Mouse (Mus musculus) adipose tissue, adult 10 weeks (tissue): ENCODE data around the gene Pdpk1. TPM values are rescaled to one million over a fixed set of nuclear protein-coding genes. Genes with fewer than 3 reads are reported as not detected.

Experiments used
- polyA plus RNA-seq: library from polyadenylated mRNA; stranded (reverse); fragments of 350-450 nt; fragmentation: Illumina TruSeq; extraction: RNeasy Lipid Tissue Mini Kit (QIAGEN cat#74804); gene quantifications from one replicate; pipeline ENCODE4 v1.2.3, GENCODE M21; 2014; ENCODE audit warnings: low read depth, low replicate concordance

Gene Pdpk1
- polyA plus RNA-seq, result 21.6 TPM

GRCm38 (mm10) chr17:24150824-24151223, at the start of gene Pdpk1:
Pdpk1 (minus strand) TSS chr17:24150924.

GRCm38 (mm10) chr17:24169317-24170065, 18.8 kb upstream of the Pdpk1 start, which contains the start of gene Atp6v0c:
Atp6v0c (minus strand) TSS chr17:24169702.

GRCm38 (mm10) chr17:24163176-24163962, 12.6 kb upstream of the Pdpk1 start, which contains the start of gene Amdhd2:
Amdhd2 (minus strand) TSS chr17:24163766.

GRCm38 (mm10) chr17:24072919-24073696, 77.6 kb downstream of the Pdpk1 start, which contains the start of gene Kctd5:
Kctd5 (minus strand) TSS chr17:24073485.

DNA sequence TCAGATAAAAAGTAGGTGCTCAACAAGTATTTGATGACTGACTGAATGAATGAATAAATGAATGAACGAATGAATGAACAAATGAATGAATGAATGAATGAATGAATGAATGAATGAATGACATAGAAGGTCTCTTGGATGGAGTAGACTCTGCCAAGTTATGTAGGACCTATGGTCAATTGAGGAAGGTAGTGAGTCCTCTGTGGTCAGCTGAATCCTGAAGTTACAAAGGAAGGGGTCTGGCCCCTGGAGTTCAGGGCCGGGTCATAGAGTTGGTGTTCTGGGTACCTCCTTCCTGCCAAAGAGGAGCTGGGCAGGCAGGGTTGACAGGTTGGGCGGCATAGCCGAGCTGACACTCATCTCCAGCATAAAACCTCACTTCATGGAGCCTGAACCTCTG, 112.9 kb downstream of the Pdpk1 start, which contains the start of gene Prss27:
TSS of gene Prss27 (plus strand) at position 301 of the 400 bp plus-strand sequence.

Other genes starting within 250 kb of the Pdpk1 start
- gene Dcpp3, start 233.5 kb downstream of the Pdpk1 start, polyA plus RNA-seq, result not detected
- not detected for gene Sbp, start 209.3 kb downstream of the Pdpk1 start, polyA plus RNA-seq
- not detected for gene Sbpl, start 195.7 kb downstream of the Pdpk1 start, polyA plus RNA-seq
- gene Prss30, start 170.4 kb downstream of the Pdpk1 start, polyA plus RNA-seq, result not detected
- not detected for gene Prss22, start 152.8 kb downstream of the Pdpk1 start, polyA plus RNA-seq
- 0.67 TPM for gene Prss27, start 112.8 kb downstream of the Pdpk1 start, polyA plus RNA-seq
- 16.9 TPM for gene Kctd5, start 77.4 kb downstream of the Pdpk1 start, polyA plus RNA-seq
- 25.5 TPM for gene Amdhd2, start 12.8 kb upstream of the Pdpk1 start, polyA plus RNA-seq
- 372 TPM for gene Atp6v0c, start 18.8 kb upstream of the Pdpk1 start, polyA plus RNA-seq
- gene Tbc1d24, start 54.6 kb upstream of the Pdpk1 start, polyA plus RNA-seq, result 4.2 TPM
- 1.2 TPM for gene Ntn3, start 58.6 kb upstream of the Pdpk1 start, polyA plus RNA-seq
- gene Tedc2, start 69.9 kb upstream of the Pdpk1 start, polyA plus RNA-seq, result 5.8 TPM
- gene Ccnf, start 100.6 kb upstream of the Pdpk1 start, polyA plus RNA-seq, result 1.5 TPM
- gene Abca17, start 200.1 kb upstream of the Pdpk1 start, polyA plus RNA-seq, result 0.62 TPM
- 61.5 TPM for gene Abca3, start 201.0 kb upstream of the Pdpk1 start, polyA plus RNA-seq